Mouse (Mus musculus): ENCODE measurements around the gene Camk1d. TPM values are rescaled to one million over a fixed set of nuclear protein-coding genes. Genes with fewer than 3 reads are reported as not detected.
A peak's percentile ranks its signal among the peaks of the same experiment; 100 is the strongest.

Camk1d gene
- polyA plus RNA-seq, 2 experiments = 0.63 to 0.83 TPM

DNA sequence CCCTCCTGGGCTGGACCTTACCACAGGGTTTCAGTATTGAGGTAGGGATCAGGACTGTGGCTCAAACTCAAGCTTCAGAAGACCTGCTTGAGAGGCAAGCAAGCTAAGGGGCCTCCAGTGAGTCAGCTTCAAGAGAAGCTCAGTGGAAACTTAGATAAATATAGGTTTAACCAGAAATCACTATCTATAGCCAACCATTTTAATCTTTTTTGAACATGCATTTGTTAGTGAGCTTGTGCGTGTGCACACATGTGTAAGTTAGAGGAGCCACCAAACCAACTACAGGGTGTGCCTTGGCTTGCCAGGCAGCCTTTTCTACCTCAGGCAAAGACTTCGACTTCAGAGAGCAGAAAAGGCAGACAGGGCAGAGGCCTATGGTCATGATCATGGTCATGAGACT lies 200.7 kb downstream of the Camk1d start:
- no peak overlapping the region for H3K4me2 ChIP-seq (ENCODE audit: low read depth)
- H3K9me3 ChIP-seq (ENCODE audit: control insufficient read depth, low read length) = no peaks in the 10 kb centered on the region
- 46% methylated on average over 2 of the region's 2 CpGs for WGBS (ENCODE audit: insufficient replicate concordance)
- TF ChIP-seq CTCF (IDR thresholded peaks at IDR 0.05; ENCODE audit: low read depth) (no peak), EP300 (IDR thresholded peaks at IDR 0.05; ENCODE audit: low read depth) (no peak)
- no peak overlapping the region for H3K4me3 ChIP-seq (ENCODE audit: insufficient read depth in 1 of 2, low read depth in 2 of 2, low read length in 2 of 2)
- H3K36me3 ChIP-seq (replicated peaks; ENCODE audit: control insufficient read depth, insufficient read depth, low read depth) = no peaks in the 10 kb centered on the region
- H3K9ac ChIP-seq (replicated peaks) = no peak overlapping the region
- no peaks in the 10 kb centered on the region; a peak in 1 of 4 replicates for H3K4me1 ChIP-seq (replicated peaks; ENCODE audit: control insufficient read depth in 2 of 2, insufficient read depth in 2 of 2, low read length in 1 of 2)
- DNase-seq (ENCODE audit: low read depth in 3 of 3, low spot score in 3 of 3) (no peak), ATAC-seq (ENCODE audit: insufficient read depth) (peak; percentile 33; the same call in 1 of the 2 replicates)
- no peaks in the 10 kb centered on the region for H3K27me3 ChIP-seq (ENCODE audit: control insufficient read depth, insufficient read depth, low read length)
- H3K27ac ChIP-seq = no peak overlapping the region

GRCm38 (mm10) chr2:5510042-5510441 lies 204.3 kb downstream of the Camk1d start:
- no peak for DNase-seq (ENCODE audit: low read depth in 3 of 3, low spot score in 3 of 3)
- ATAC-seq (ENCODE audit: insufficient read depth) = no peak
- no peaks in the 10 kb centered on the region; a peak in 1 of 4 replicates for H3K4me1 ChIP-seq (replicated peaks; ENCODE audit: control insufficient read depth in 2 of 2, insufficient read depth in 2 of 2, low read length in 1 of 2)

GRCm38 (mm10) chr2:5499620-5500019 lies 214.7 kb downstream of the Camk1d start:
- no peaks in the 10 kb centered on the region for H3K4me1 ChIP-seq (replicated peaks; ENCODE audit: control insufficient read depth in 2 of 2, insufficient read depth in 2 of 2, low read length in 1 of 2)
- H3K36me3 ChIP-seq (replicated peaks; ENCODE audit: control insufficient read depth, insufficient read depth, low read depth) = no peaks in the 10 kb centered on the region
- no peaks in the 10 kb centered on the region for H3K9me3 ChIP-seq (ENCODE audit: control insufficient read depth, low read length)
- no peak overlapping the region for H3K4me3 ChIP-seq (ENCODE audit: insufficient read depth in 1 of 2, low read depth in 2 of 2, low read length in 2 of 2)
- H3K9ac ChIP-seq (replicated peaks) = no peak overlapping the region
- WGBS (ENCODE audit: insufficient replicate concordance) = 64% methylated on average over 4 of the region's 4 CpGs
- no peak for TF ChIP-seq CTCF (IDR thresholded peaks at IDR 0.05; ENCODE audit: low read depth)
- no peak for TF ChIP-seq EP300 (IDR thresholded peaks at IDR 0.05; ENCODE audit: low read depth)
- no peak overlapping the region for H3K4me2 ChIP-seq (ENCODE audit: low read depth)
- ATAC-seq (ENCODE audit: insufficient read depth) (no peak), DNase-seq (ENCODE audit: low read depth in 3 of 3, low spot score in 3 of 3) (no peak)
- no peak overlapping the region for H3K27ac ChIP-seq
- no peaks in the 10 kb centered on the region for H3K27me3 ChIP-seq (ENCODE audit: control insufficient read depth, insufficient read depth, low read length)

More at GRCm38 (mm10) chr2:5510042-5510441, 204.3 kb downstream of the Camk1d start:
- H3K4me2 ChIP-seq (ENCODE audit: low read depth) = no peak overlapping the region
- no peak overlapping the region for H3K9ac ChIP-seq (replicated peaks)
- H3K4me3 ChIP-seq (ENCODE audit: insufficient read depth in 1 of 2, low read depth in 2 of 2, low read length in 2 of 2) = no peak overlapping the region
- H3K27ac ChIP-seq = no peak overlapping the region
- 67% methylated on average over 6 of the region's 6 CpGs for WGBS (ENCODE audit: insufficient replicate concordance)
- no peaks in the 10 kb centered on the region for H3K27me3 ChIP-seq (ENCODE audit: control insufficient read depth, insufficient read depth, low read length)
- TF ChIP-seq EP300 (IDR thresholded peaks at IDR 0.05; ENCODE audit: low read depth) (no peak), CTCF (IDR thresholded peaks at IDR 0.05; ENCODE audit: low read depth) (no peak)
- H3K36me3 ChIP-seq (replicated peaks; ENCODE audit: control insufficient read depth, insufficient read depth, low read depth) = no peaks in the 10 kb centered on the region
- no peaks in the 10 kb centered on the region for H3K9me3 ChIP-seq (ENCODE audit: control insufficient read depth, low read length)

- no peaks in the 10 kb centered on the region for H3K36me3 ChIP-seq (replicated peaks; ENCODE audit: control insufficient read depth, insufficient read depth, low read depth)
- H3K9ac ChIP-seq (replicated peaks) = no peak overlapping the region
- no peak overlapping the region for H3K27ac ChIP-seq
- no peaks in the 10 kb centered on the region for H3K27me3 ChIP-seq (ENCODE audit: control insufficient read depth, insufficient read depth, low read length)
- no peaks in the 10 kb centered on the region for H3K4me1 ChIP-seq (replicated peaks; ENCODE audit: control insufficient read depth in 2 of 2, insufficient read depth in 2 of 2, low read length in 1 of 2)
- no peak for TF ChIP-seq EP300 (IDR thresholded peaks at IDR 0.05; ENCODE audit: low read depth)
- no peak for TF ChIP-seq CTCF (IDR thresholded peaks at IDR 0.05; ENCODE audit: low read depth)
- no peak overlapping the region for H3K4me3 ChIP-seq (ENCODE audit: insufficient read depth in 1 of 2, low read depth in 2 of 2, low read length in 2 of 2)
- DNase-seq (ENCODE audit: low read depth in 3 of 3, low spot score in 3 of 3) = no peak
- no peak for ATAC-seq (ENCODE audit: insufficient read depth)
- H3K9me3 ChIP-seq (ENCODE audit: control insufficient read depth, low read length) = no peaks in the 10 kb centered on the region
- WGBS (ENCODE audit: insufficient replicate concordance) = 58% methylated on average over 5 of the region's 5 CpGs
- no peak overlapping the region for H3K4me2 ChIP-seq (ENCODE audit: low read depth)
These were observed 224.4 kb downstream of the Camk1d start for GRCm38 (mm10) chr2:5489916-5490315.

DNA sequence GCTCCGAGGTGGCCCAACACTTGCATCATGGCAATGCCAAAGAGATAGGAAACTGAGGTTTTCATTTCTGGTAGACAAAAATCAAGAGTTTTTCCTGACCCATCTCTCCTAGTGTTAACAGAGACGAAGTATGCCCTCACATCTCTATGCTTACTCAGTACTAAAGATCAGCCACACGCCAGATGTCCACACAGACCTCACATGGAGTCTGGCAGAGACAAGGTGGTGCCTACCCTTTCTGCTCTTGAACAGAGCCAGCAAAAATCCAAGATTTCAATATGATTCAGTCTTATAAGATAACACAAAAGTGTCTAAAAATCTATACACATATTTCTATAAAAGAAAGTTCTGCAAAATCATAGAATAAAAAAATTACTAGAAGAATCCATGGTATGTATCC lies 227.0 kb downstream of the Camk1d start:
- DNase-seq (ENCODE audit: low read depth in 3 of 3, low spot score in 3 of 3) (no peak), ATAC-seq (ENCODE audit: insufficient read depth) (no peak)
- 60% methylated on average over 3 of the region's 3 CpGs for WGBS (ENCODE audit: insufficient replicate concordance)
- no peaks in the 10 kb centered on the region for H3K36me3 ChIP-seq (replicated peaks; ENCODE audit: control insufficient read depth, insufficient read depth, low read depth)
- no peaks in the 10 kb centered on the region for H3K4me1 ChIP-seq (replicated peaks; ENCODE audit: control insufficient read depth in 2 of 2, insufficient read depth in 2 of 2, low read length in 1 of 2)
- no peak for TF ChIP-seq EP300 (IDR thresholded peaks at IDR 0.05; ENCODE audit: low read depth)
- no peak for TF ChIP-seq CTCF (IDR thresholded peaks at IDR 0.05; ENCODE audit: low read depth)
- no peaks in the 10 kb centered on the region for H3K9me3 ChIP-seq (ENCODE audit: control insufficient read depth, low read length)
- H3K27ac ChIP-seq = no peak overlapping the region
- no peaks in the 10 kb centered on the region for H3K27me3 ChIP-seq (ENCODE audit: control insufficient read depth, insufficient read depth, low read length)
- H3K4me2 ChIP-seq (ENCODE audit: low read depth) = no peak overlapping the region
- no peak overlapping the region for H3K4me3 ChIP-seq (ENCODE audit: insufficient read depth in 1 of 2, low read depth in 2 of 2, low read length in 2 of 2)
- H3K9ac ChIP-seq (replicated peaks) = no peak overlapping the region

All from liver, embryonic 14.5 days (tissue).